Mouse (Mus musculus) small intestine, adult 2 months (tissue): ENCODE measurements around the gene Defa33. TPM values are rescaled to one million over a fixed set of nuclear protein-coding genes. Genes with fewer than 3 reads are reported as not detected.
"Not testable (repeated sequence)": the region's sequence is repeated elsewhere in the genome, so short reads cannot be mapped to it uniquely, and the experiment has no call there.

Source experiments
- H3K27ac ChIP-seq: fragments of 200-500 bp; 2 replicates; pipeline ENCODE4 v1.5.1; 2012; ENCODE audit warnings: low read depth, low read length, control low read depth, inconsistent platforms; ENCODE audit not compliant: insufficient read depth
- H3K27me3 ChIP-seq: fragments of 200-500 bp; 2 replicates; pipeline ENCODE4 v1.6.1; 2012; ENCODE audit warnings: mild to moderate bottlenecking, moderate library complexity, low read length, inconsistent platforms; ENCODE audit not compliant: control insufficient read depth, insufficient read depth
- H3K36me3 ChIP-seq: fragments of 200-500 bp; 2 replicates; pipeline ENCODE4 v1.6.1; 2012; ENCODE audit warnings: mild to moderate bottlenecking, low read length, control low read depth, inconsistent platforms; ENCODE audit not compliant: control insufficient read depth, insufficient read depth
- H3K4me1 ChIP-seq: fragments of 200-500 bp; 2 replicates; pipeline ENCODE4 v1.6.1; 2012; ENCODE audit warnings: low read length, inconsistent platforms, mixed read lengths; ENCODE audit not compliant: control insufficient read depth, insufficient read depth, insufficient read length
- H3K4me3 ChIP-seq: fragments of 200-500 bp; 2 replicates; pipeline ENCODE4 v1.5.1; 2012; ENCODE audit warnings: low read depth, mild to moderate bottlenecking, control low read depth, inconsistent platforms, low read length, moderate library complexity
- WGBS: fragments of 180-500 bp; shearing (Covaris S2); methylation state at CpG from one replicate; pipeline ENCODE4 v1.1.7; 2018; 5-methylcytosine and 5-hydroxymethylcytosine counted together
- polyA plus RNA-seq: library from polyadenylated mRNA; depleted of rRNA; stranded (reverse); fragments of >200 nt; gene quantifications from 2 replicates; pipeline ENCODE4 v1.2.3, GENCODE M21; 2012; rRNA removed

Defa33 gene
- 3.5 and 1,155 TPM in 2 replicates for polyA plus RNA-seq

GRCm38 (mm10) chr8:21391511-21391910 is at the start of gene Defa33:
Defa33 (plus strand) TSS chr8:21391811.
- H3K4me3 ChIP-seq, H3K27ac ChIP-seq, H3K4me1 ChIP-seq, H3K27me3 ChIP-seq, H3K36me3 ChIP-seq: not testable (repeated sequence)
- WGBS: no CpG with 5 or more reads among the region's 2 CpGs

GRCm38 (mm10) chr8:21378215-21378614 is 13.4 kb upstream of the Defa33 start, which contains the start of gene Defa2:
Defa2 (plus strand) TSS chr8:21378515.
- H3K36me3 ChIP-seq, H3K27ac ChIP-seq, H3K4me3 ChIP-seq, H3K27me3 ChIP-seq, H3K4me1 ChIP-seq: not testable (repeated sequence)
- no CpG with 5 or more reads among the region's 2 CpGs for WGBS

GRCm38 (mm10) chr8:21427111-21427510 is 35.5 kb downstream of the Defa33 start, which contains the start of gene Defa36:
Defa36 (plus strand) TSS chr8:21427411.
- no CpG with 5 or more reads among the region's 1 CpGs for WGBS
- H3K4me3 ChIP-seq, H3K27ac ChIP-seq, H3K27me3 ChIP-seq, H3K4me1 ChIP-seq, H3K36me3 ChIP-seq: not testable (repeated sequence)

Other genes starting within 250 kb of the Defa33 start
- gene Defa22, start 229.5 kb upstream of the Defa33 start, polyA plus RNA-seq: 36.0 and 3,821 TPM in 2 replicates
- gene Defa31, start 200.2 kb upstream of the Defa33 start, polyA plus RNA-seq: not detected in 2 replicates
- gene Gm15293, start 190.2 kb upstream of the Defa33 start, polyA plus RNA-seq: 21.6 and 67.8 TPM in 2 replicates
- 8.1 and 33.1 TPM in 2 replicates for gene Gm15292, start 142.1 kb upstream of the Defa33 start, polyA plus RNA-seq
- not detected in 2 replicates for gene Defa27, start 76.3 kb upstream of the Defa33 start, polyA plus RNA-seq
- 143 and 523 TPM in 2 replicates for gene Defa29, start 64.8 kb upstream of the Defa33 start, polyA plus RNA-seq
- gene Defa2, start 13.3 kb upstream of the Defa33 start, polyA plus RNA-seq: 20.9 and 2,576 TPM in 2 replicates
- 129 and 1,309 TPM in 2 replicates for gene Defa36, start 35.6 kb downstream of the Defa33 start, polyA plus RNA-seq
- gene Gm7849, start 64.7 kb downstream of the Defa33 start, polyA plus RNA-seq: not detected in 2 replicates
- 24.9 and 3,720 TPM in 2 replicates for gene Defa20, start 117.4 kb downstream of the Defa33 start, polyA plus RNA-seq
- gene Defa32, start 137.2 kb downstream of the Defa33 start, polyA plus RNA-seq: 474 TPM in 1 of 2 replicates, not detected in the other
- not detected in 2 replicates for gene Defa37, start 173.6 kb downstream of the Defa33 start, polyA plus RNA-seq
- not detected in 2 replicates for gene Defa28, start 191.2 kb downstream of the Defa33 start, polyA plus RNA-seq
- gene Gm7861, start 202.7 kb downstream of the Defa33 start, polyA plus RNA-seq: 186 and 2,595 TPM in 2 replicates
- 5.5 and 27.3 TPM in 2 replicates for gene Defa26, start 226.4 kb downstream of the Defa33 start, polyA plus RNA-seq